Comparison of ENCODE assay signal across 16 mouse cellular contexts in the genomic region with DNA sequence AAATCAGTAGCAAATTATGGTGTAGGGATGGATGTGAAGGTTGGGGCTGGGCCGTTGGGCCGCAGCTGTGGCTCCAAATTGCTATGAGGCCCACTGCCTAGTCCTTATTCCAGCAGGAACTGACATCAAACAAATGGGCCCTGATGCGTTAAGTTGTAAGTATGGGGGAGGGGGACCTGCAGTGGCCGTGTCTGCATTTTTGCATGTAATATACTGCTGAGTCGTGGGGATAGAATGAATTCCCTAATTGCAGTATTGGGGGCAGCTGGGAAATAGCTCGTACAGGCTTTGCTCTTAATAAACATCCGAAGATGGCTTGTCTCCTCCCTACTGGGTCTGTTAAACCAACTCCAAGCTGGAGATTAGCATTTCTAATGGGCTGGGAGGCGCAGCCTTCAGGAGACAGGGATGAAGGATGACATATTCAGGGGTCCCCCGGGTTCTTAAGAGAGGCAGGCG. TPM values are rescaled to one million over a fixed set of nuclear protein-coding genes. Genes with fewer than 3 reads are reported as not detected.
DNase-seq lines count a peak whose midpoint lies in the region; ATAC-seq lines count a peak whose summit lies in the region.
"Had no signal": no experiment of that assay in that cellular context is flagged by ENCODE, and none has a peak within 500 bp of the region (broad histone marks: within the 10 kb centered on the region; RNA-seq: fewer than 3 reads in every experiment).

No protein-coding gene starts in this region.

- H3K36me3 ChIP-seq in forebrain, embryonic 13.5 days (ENCODE audit: poor library complexity, severe bottlenecking) = no peaks in the 10 kb centered on the region
- no peaks in the 10 kb centered on the region for H3K36me3 ChIP-seq in hindbrain, embryonic 16.5 days (ENCODE audit: control insufficient read depth, insufficient read depth, low read length)
- H3K36me3 ChIP-seq: embryonic facial prominence, embryonic 12.5 days; limb, embryonic 12.5 days; stomach, embryonic 15.5 days had no signal

- ATAC-seq in forebrain, embryonic 13.5 days = peak; percentile 34
- ATAC-seq in hindbrain, embryonic 16.5 days = peak; percentile 22
- ATAC-seq: activated CD4-positive, CD25-positive, alpha-beta regulatory T cell, adult 4 months had no signal

- intact Hi-C loops in heart, postnatal 14 days (cut with DNase I) = no loop called here

- no peak overlapping the region for H3K4me2 ChIP-seq in forebrain, embryonic 13.5 days
- H3K4me2 ChIP-seq in hindbrain, embryonic 16.5 days (ENCODE audit: low read length) = no peak overlapping the region
- H3K4me2 ChIP-seq: embryonic facial prominence, embryonic 12.5 days; limb, embryonic 12.5 days; stomach, embryonic 15.5 days had no signal

- H3K4me3 ChIP-seq in forebrain, embryonic 13.5 days = no peak overlapping the region
- H3K4me3 ChIP-seq in hindbrain, embryonic 16.5 days (ENCODE audit: low read length) = no peak overlapping the region
- H3K4me3 ChIP-seq: embryonic facial prominence, embryonic 12.5 days; layer of hippocampus, adult 2 months; limb, embryonic 12.5 days; stomach, embryonic 15.5 days had no signal

- H3K27me3 ChIP-seq in forebrain, embryonic 13.5 days = no peaks in the 10 kb centered on the region
- no peaks in the 10 kb centered on the region for H3K27me3 ChIP-seq in hindbrain, embryonic 16.5 days (replicated peaks; ENCODE audit: control insufficient read depth, insufficient read depth, low read length)
- H3K27me3 ChIP-seq: embryonic facial prominence, embryonic 12.5 days; stomach, embryonic 15.5 days had no signal

- H3K9me3 ChIP-seq in forebrain, embryonic 13.5 days (replicated peaks) = no peaks in the 10 kb centered on the region
- no peaks in the 10 kb centered on the region for H3K9me3 ChIP-seq in hindbrain, embryonic 16.5 days (ENCODE audit: control insufficient read depth, low read length)
- H3K9me3 ChIP-seq: embryonic facial prominence, embryonic 12.5 days; limb, embryonic 12.5 days; stomach, embryonic 15.5 days had no signal

- H3K4me1 ChIP-seq in forebrain, embryonic 13.5 days = peaks cover 53% of the 10 kb centered on the region
- peaks cover 24% of the 10 kb centered on the region for H3K4me1 ChIP-seq in hindbrain, embryonic 16.5 days (ENCODE audit: control insufficient read depth, insufficient read depth, low read depth, low read length)

- H3K27ac ChIP-seq in forebrain, embryonic 13.5 days = peak overlapping the region; percentile 83
- H3K27ac ChIP-seq in hindbrain, embryonic 16.5 days (ENCODE audit: low read depth, low read length) = peak overlapping the region; percentile 48
- H3K27ac ChIP-seq: embryonic facial prominence, embryonic 12.5 days; layer of hippocampus, adult 2 months; limb, embryonic 12.5 days; stomach, embryonic 15.5 days had no signal

- peak; percentile 64 for DNase-seq in embryo, embryonic 10.5 days (ENCODE audit: low spot score)
- peak; percentile 46 for DNase-seq in neural tube, embryonic 10.5 days (ENCODE audit: extremely low spot score, low spot score)
- no peak for DNase-seq in heart, postnatal 14 days
- DNase-seq in layer of hippocampus, postnatal 36 days = no peak
- DNase-seq in layer of hippocampus, postnatal 25 days (ENCODE audit: extremely low spot score in 1 of 2, low spot score in 1 of 2) = no peak
- DNase-seq: cerebellum, adult 11 months; heart, postnatal 4 days; lung, adult 2 months; thymus, postnatal 36 days had no signal

- WGBS in forebrain, embryonic 13.5 days = 27% methylated on average over 10 of the region's 10 CpGs
- 13% methylated on average over 10 of the region's 10 CpGs for WGBS in hindbrain, embryonic 16.5 days

- H3K9ac ChIP-seq in forebrain, embryonic 13.5 days = no peak overlapping the region
- no peak overlapping the region for H3K9ac ChIP-seq in hindbrain, embryonic 16.5 days (ENCODE audit: low read depth, low read length)
- H3K9ac ChIP-seq: embryonic facial prominence, embryonic 12.5 days; limb, embryonic 12.5 days; stomach, embryonic 15.5 days had no signal

RNA-seq across cellular contexts. Expression of gene Cntn2, which starts 19.3 kb away (rescaled TPM):
- polyA plus RNA-seq in forebrain, embryonic 13.5 days (2015; fragmentation: Nextera tagmentation; extraction: Ambion mirVana) = 53.6 and 68.9 TPM in 2 replicates
- polyA plus RNA-seq in hindbrain, embryonic 16.5 days (2015; fragmentation: Nextera tagmentation; extraction: Ambion mirVana) = 24.3 and 31.0 TPM in 2 replicates
- 1 to 10 TPM; 3.5 to 4.6 TPM for total RNA-seq in heart, postnatal 14 days (2021)
- 10 to 100 TPM; 71.6 to 85.6 TPM for total RNA-seq in layer of hippocampus, postnatal 36 days (2021)
- 10 to 100 TPM; 69.3 to 69.6 TPM for total RNA-seq in layer of hippocampus, postnatal 25 days (2021)
- polyA plus RNA-seq: activated CD4-positive, CD25-positive, alpha-beta regulatory T cell, adult 4 months had no signal

RNA-seq across cellular contexts. Expression of gene Tmem81, which starts 56.3 kb away (rescaled TPM):
- 0.92 and 1.4 TPM in 2 replicates for polyA plus RNA-seq in forebrain, embryonic 13.5 days (2015; fragmentation: Nextera tagmentation; extraction: Ambion mirVana)
- polyA plus RNA-seq in hindbrain, embryonic 16.5 days (2015; fragmentation: Nextera tagmentation; extraction: Ambion mirVana) = 0.56 and 0.95 TPM in 2 replicates
- 1 to 10 TPM; 1.5 to 2.0 TPM for total RNA-seq in heart, postnatal 14 days (2021)
- total RNA-seq in layer of hippocampus, postnatal 36 days (2021) = 1 to 10 TPM; 5.1 to 7.3 TPM
- 1 to 10 TPM; 5.3 to 6.2 TPM for total RNA-seq in layer of hippocampus, postnatal 25 days (2021)

Comparison
In these comparisons a context has a peak if more than half of its experiments do, and no peak if none do; other contexts are left out.
1. DNase-seq: peak in embryo, embryonic 10.5 days (single experiment) and neural tube, embryonic 10.5 days (single experiment); none in heart, postnatal 14 days (0 of 2), layer of hippocampus, postnatal 36 days (0 of 2) and layer of hippocampus, postnatal 25 days (0 of 2).
2. RNA of gene Cntn2, which starts 19.3 kb away (total RNA-seq): 71.6 to 85.6 TPM in layer of hippocampus, postnatal 36 days and 69.3 to 69.6 TPM in layer of hippocampus, postnatal 25 days; 3.5 to 4.6 TPM in heart, postnatal 14 days; every median in the first group is over 10 times any median in the second.